Mouse (Mus musculus) cerebellum, adult 11 months (tissue): ENCODE data around the gene Dedd2.

Source experiments
- DNase-seq: peaks from one replicate; pipeline ENCODE4 v3.0.0; 2022

The Dedd2 gene

GRCm38 (mm10) chr7:25174343-25174742 lies 46.1 kb downstream of the Dedd2 start:
- no peak for DNase-seq

GRCm38 (mm10) chr7:25172669-25173068 lies 47.7 kb downstream of the Dedd2 start:
- DNase-seq, result no peak

- no peak for DNase-seq
Measured at GRCm38 (mm10) chr7:25170583-25170982, 49.8 kb downstream of the Dedd2 start.

GRCm38 (mm10) chr7:25166106-25166505 lies 54.3 kb downstream of the Dedd2 start:
- no peak for DNase-seq

GRCm38 (mm10) chr7:25156158-25156648 lies 64.2 kb downstream of the Dedd2 start:
- no peak for DNase-seq

GRCm38 (mm10) chr7:25155469-25156157 lies 64.8 kb downstream of the Dedd2 start:
- DNase-seq, result no peak

- DNase-seq, result no peak
Measured at GRCm38 (mm10) chr7:25154648-25155047, 65.8 kb downstream of the Dedd2 start.

GRCm38 (mm10) chr7:25153841-25154240 lies 66.6 kb downstream of the Dedd2 start:
- DNase-seq, result no peak

GRCm38 (mm10) chr7:25151916-25152556 lies 68.4 kb downstream of the Dedd2 start:
- DNase-seq, result no peak

GRCm38 (mm10) chr7:25151009-25151408 lies 69.4 kb downstream of the Dedd2 start:
- no peak for DNase-seq

GRCm38 (mm10) chr7:25150151-25150663 lies 70.2 kb downstream of the Dedd2 start:
- no peak for DNase-seq
